Mouse (Mus musculus) C2C12 (cell line): Measurements from ENCODE around the gene Mrtfa.

Source experiments
- CEBPB ChIP-seq: IDR thresholded peaks from one replicate; pipeline ENCODE4 v1.6.1; 2011; ENCODE audit warnings: low read depth, mild to moderate bottlenecking, control low read depth, moderate library complexity
- CTCF ChIP-seq: IDR thresholded peaks from one replicate; pipeline ENCODE4 v1.5.1; 2011; ENCODE audit not compliant: control insufficient read depth, insufficient read depth, insufficient read length
- FOSL1 ChIP-seq: IDR thresholded peaks from one replicate; pipeline ENCODE4 v1.8.0; 2011; ENCODE audit warnings: mild to moderate bottlenecking, low read length; ENCODE audit not compliant: poor library complexity, insufficient read depth, severe bottlenecking
- MAX ChIP-seq: IDR thresholded peaks from one replicate; pipeline ENCODE4 v1.6.1; 2011; ENCODE audit warnings: mild to moderate bottlenecking, control low read depth
- MYOD1 ChIP-seq: IDR thresholded peaks from one replicate; pipeline ENCODE4 v1.6.1; 2011; ENCODE audit warnings: low read depth; ENCODE audit not compliant: control insufficient read depth, insufficient read length
- MYOG ChIP-seq: IDR thresholded peaks from one replicate; pipeline ENCODE4 v1.6.1; 2011; ENCODE audit not compliant: control insufficient read depth, insufficient read length; ENCODE audit errors: extremely low read depth
- USF1 ChIP-seq: IDR thresholded peaks from one replicate; pipeline ENCODE4 v1.6.1; 2011; ENCODE audit warnings: low read depth, mild to moderate bottlenecking, control low read depth, moderate library complexity

- TF ChIP-seq CTCF, result no peak
- peak; percentile 64 for TF ChIP-seq CEBPB
- peak; percentile 71 for TF ChIP-seq MAX
- TF ChIP-seq MYOD1, result peak; percentile 30
- TF ChIP-seq USF1, result peak; percentile 84
- no peak for TF ChIP-seq MYOG
- TF ChIP-seq FOSL1, result no peak
Observed at GRCm38 (mm10) chr15:81081216-81081615, 109.3 kb downstream of the Mrtfa start.
